Mouse (Mus musculus): ENCODE results near the gene Auh. TPM values are rescaled to one million over a fixed set of nuclear protein-coding genes. Genes with fewer than 3 reads are reported as not detected.

The Auh gene
- total and polyA plus RNA-seq, 3 experiments: 68.5 to 191 (median 74.1) TPM

DNA sequence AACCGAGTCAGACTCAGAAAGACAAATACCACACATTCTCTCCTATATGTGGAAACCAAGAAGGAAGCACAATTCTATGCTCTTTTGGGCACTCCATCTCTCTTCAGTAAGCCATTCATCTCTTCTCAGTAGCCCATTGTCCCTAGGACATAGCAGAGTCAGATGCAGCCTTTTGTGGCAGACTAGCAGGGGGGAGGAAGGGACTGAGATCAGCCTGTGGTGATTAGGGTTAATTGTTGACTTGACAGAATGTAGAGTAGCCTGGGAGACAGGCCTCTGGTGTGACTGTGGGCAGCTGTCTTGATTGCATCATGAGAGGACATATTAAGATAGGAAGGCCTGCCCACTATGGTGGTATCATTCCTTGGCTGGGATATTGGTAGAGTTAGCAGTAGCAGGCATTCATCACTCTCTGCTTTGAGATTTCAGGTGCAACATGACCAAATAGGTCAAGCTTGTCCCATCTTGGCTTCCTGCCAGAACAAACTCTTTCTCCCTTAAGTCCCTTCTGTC is 13.5 kb upstream of the Auh start:
- H3K36me3 ChIP-seq (replicated peaks in 1 of 2; ENCODE audit: control insufficient read depth in 1 of 2, insufficient read depth in 1 of 2, low read length in 1 of 2): no peaks in the 10 kb centered on the region
- DNase-seq (ENCODE audit: extremely low read depth): no peak

GRCm38 (mm10) chr13:52940956-52941355 is 11.5 kb upstream of the Auh start:
- H3K27ac ChIP-seq (ENCODE audit: insufficient read depth, low read depth): no peak overlapping the region
- H3K4me2 ChIP-seq (ENCODE audit: insufficient read depth, low read depth, poor library complexity, severe bottlenecking): no peak overlapping the region
- H3K36me3 ChIP-seq (replicated peaks in 1 of 2; ENCODE audit: control insufficient read depth in 1 of 2, insufficient read depth in 1 of 2, low read length in 1 of 2): no peaks in the 10 kb centered on the region
- peaks cover 4% of the 10 kb centered on the region in 2 experiments; a peak in 2 of 4 replicates for H3K4me1 ChIP-seq (ENCODE audit: control insufficient read depth in 1 of 2, insufficient read depth in 2 of 2)
- TF ChIP-seq CHD1 (IDR thresholded peaks at IDR 0.05; ENCODE audit: low read depth, low read length) (no peak), E2F4 (IDR thresholded peaks at IDR 0.05; ENCODE audit: insufficient replicate concordance, low read depth, low read length) (no peak), KAT2A (IDR thresholded peaks at IDR 0.05; ENCODE audit: insufficient replicate concordance, low read length) (no peak), CTCF (conservative IDR thresholded peaks at IDR 0.05 in 1 of 2, IDR thresholded peaks at IDR 0.05 in 1 of 2; ENCODE audit: low read depth in 2 of 2, low read length in 2 of 2) (no peak), USF1 (IDR thresholded peaks at IDR 0.05; ENCODE audit: low read depth, low read length) (no peak), JUN (IDR thresholded peaks at IDR 0.05; ENCODE audit: insufficient read depth, low read depth, low read length) (no peak)
- no peaks in the 10 kb centered on the region for H3K27me3 ChIP-seq (replicated peaks)
- no peak overlapping the region for H3K9ac ChIP-seq (ENCODE audit: insufficient read depth, low read depth)
- H3K4me3 ChIP-seq (replicated peaks in 1 of 3; ENCODE audit: low read depth in 2 of 3, low read length in 2 of 3, poor library complexity in 1 of 3): no peak overlapping the region
- H3K9me3 ChIP-seq (replicated peaks; ENCODE audit: low read length): no peaks in the 10 kb centered on the region
- dilution Hi-C loops (cut with MboI; ENCODE audit: extremely low pct_ligation_motif_present, extremely low pct_unique_long_range_greater_than_20kb, low sequenced_read_pairs): no loop called here
- in situ Hi-C loops (cut with MboI; ENCODE audit: low pct_ligation_motif_present, low pct_unique_long_range_greater_than_20kb, low sequenced_read_pairs): no loop called here
- DNase-seq (ENCODE audit: extremely low read depth): no peak
- H3K79me2 ChIP-seq (replicated peaks; ENCODE audit: control insufficient read depth, extremely low read depth, insufficient read depth, poor library complexity, severe bottlenecking): no peaks in the 10 kb centered on the region

More for the DNA sequence above, 13.5 kb upstream of the Auh start:
- Histone ChIP-seq H3K4me2 (ENCODE audit: insufficient read depth, low read depth, poor library complexity, severe bottlenecking) (no peak overlapping the region), H3K79me2 (replicated peaks; ENCODE audit: control insufficient read depth, extremely low read depth, insufficient read depth, poor library complexity, severe bottlenecking) (no peaks in the 10 kb centered on the region), H3K27ac (ENCODE audit: insufficient read depth, low read depth) (no peak overlapping the region), H3K27me3 (replicated peaks) (no peaks in the 10 kb centered on the region), H3K9ac (ENCODE audit: insufficient read depth, low read depth) (no peak overlapping the region), H3K4me1 (ENCODE audit: control insufficient read depth in 1 of 2, insufficient read depth in 2 of 2) (peaks cover 0 to 2% of the 10 kb centered on the region in 2 experiments; a peak in 1 of 4 replicates), H3K9me3 (replicated peaks; ENCODE audit: low read length) (peaks cover 5% of the 10 kb centered on the region), H3K4me3 (replicated peaks in 1 of 3; ENCODE audit: low read depth in 2 of 3, low read length in 2 of 3, poor library complexity in 1 of 3) (no peak overlapping the region)
- in situ Hi-C loops (cut with MboI; ENCODE audit: low pct_ligation_motif_present, low pct_unique_long_range_greater_than_20kb, low sequenced_read_pairs): no loop called here
- TF ChIP-seq UBTF (IDR thresholded peaks at IDR 0.05; ENCODE audit: low read depth, low read length) (no peak), TBP (conservative IDR thresholded peaks at IDR 0.05; ENCODE audit: low read depth, low read length) (no peak), MEF2A (IDR thresholded peaks at IDR 0.05; ENCODE audit: borderline replicate concordance, low read depth, low read length) (no peak), CTCF (conservative IDR thresholded peaks at IDR 0.05 in 1 of 2, IDR thresholded peaks at IDR 0.05 in 1 of 2; ENCODE audit: low read depth in 2 of 2, low read length in 2 of 2) (no peak), CHD2 (IDR thresholded peaks at IDR 0.05; ENCODE audit: low read length) (no peak), EP300 (IDR thresholded peaks at IDR 0.05; ENCODE audit: low read length) (no peak), POLR2AphosphoS2 (IDR thresholded peaks at IDR 0.05; ENCODE audit: low read depth, low read length) (no peak), HCFC1 (IDR thresholded peaks at IDR 0.05; ENCODE audit: low read depth, low read length) (no peak), ZKSCAN1 (IDR thresholded peaks at IDR 0.05; ENCODE audit: borderline replicate concordance, low read depth, low read length) (no peak), MAZ (IDR thresholded peaks at IDR 0.05; ENCODE audit: low read depth, low read length) (no peak)
- dilution Hi-C loops (cut with MboI; ENCODE audit: extremely low pct_ligation_motif_present, extremely low pct_unique_long_range_greater_than_20kb, low sequenced_read_pairs): no loop called here
